Mouse (Mus musculus): ENCODE results near the gene Serpina3f. TPM values are rescaled to one million over a fixed set of nuclear protein-coding genes. Genes with fewer than 3 reads are reported as not detected.

Gene Serpina3f
- total RNA-seq, 2 experiments from 2014 or later: not detected

GRCm38 (mm10) chr12:104245595-104245994, 31.3 kb downstream of the Serpina3f start:
- DNase-seq (ENCODE audit: low spot score in 2 of 2): peak; percentile 14 to 46
- intact Hi-C loops (cut with DNase I): no loop called here

DNA sequence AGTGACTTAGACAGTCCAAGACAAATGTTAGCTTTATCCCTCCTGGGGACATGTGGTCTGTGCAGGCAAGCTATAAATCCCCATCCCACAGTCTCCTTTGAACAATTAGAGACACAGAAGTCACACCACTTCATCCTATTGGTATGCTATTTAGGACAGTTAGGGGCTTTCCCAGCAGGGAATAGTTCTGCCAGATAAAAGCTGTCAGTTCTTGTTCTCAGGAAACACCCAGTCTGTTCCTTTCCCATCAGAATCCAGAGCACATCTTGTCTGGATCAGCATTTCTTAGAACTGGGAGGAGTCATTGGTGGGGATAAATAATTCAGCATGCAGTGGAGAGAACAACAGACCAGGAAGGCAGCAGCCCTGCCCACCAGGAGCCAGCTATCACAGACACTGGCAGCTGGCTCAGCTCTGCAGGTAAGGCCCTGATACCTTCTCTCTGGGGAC, 33.2 kb downstream of the Serpina3f start:
- intact Hi-C loops (cut with DNase I): no loop called here
- no peak for DNase-seq (ENCODE audit: low spot score in 2 of 2)

- intact Hi-C loops (cut with DNase I): no loop called here
- peak in 1 of 2 experiments; percentile 26 for DNase-seq (ENCODE audit: low spot score in 2 of 2)
These were observed 33.9 kb downstream of the Serpina3f start for GRCm38 (mm10) chr12:104248231-104248630.

GRCm38 (mm10) chr12:104261041-104261440, 46.7 kb downstream of the Serpina3f start:
- no peak for DNase-seq (ENCODE audit: low spot score in 2 of 2)
- intact Hi-C loops (cut with DNase I): no loop called here

DNA sequence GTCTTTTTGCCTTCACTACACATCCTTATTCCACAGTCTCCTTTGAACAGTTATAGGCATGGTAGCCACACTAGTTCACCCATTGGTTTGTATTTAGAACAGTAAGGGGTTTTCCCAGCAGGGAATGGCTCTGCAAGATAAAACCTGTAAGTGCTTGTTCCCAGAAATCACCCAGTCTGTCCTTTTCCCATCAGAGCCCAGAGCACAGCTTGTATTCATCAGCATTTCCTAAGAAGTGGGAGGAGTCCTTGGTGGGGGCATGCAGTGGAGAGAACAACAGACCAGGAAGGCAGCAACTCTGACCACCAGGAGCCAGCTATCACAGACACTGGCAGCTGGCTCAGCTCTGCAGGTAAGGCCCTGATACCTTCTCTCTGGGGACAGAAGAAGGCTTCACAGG, 48.5 kb downstream of the Serpina3f start, which contains the start of gene Serpina3i:
Gene Serpina3i, plus strand, starts transcription at position 260 of the 400 bp plus-strand sequence.
- no peak for DNase-seq (ENCODE audit: low spot score in 2 of 2)
- intact Hi-C loops (cut with DNase I): no loop called here

DNA sequence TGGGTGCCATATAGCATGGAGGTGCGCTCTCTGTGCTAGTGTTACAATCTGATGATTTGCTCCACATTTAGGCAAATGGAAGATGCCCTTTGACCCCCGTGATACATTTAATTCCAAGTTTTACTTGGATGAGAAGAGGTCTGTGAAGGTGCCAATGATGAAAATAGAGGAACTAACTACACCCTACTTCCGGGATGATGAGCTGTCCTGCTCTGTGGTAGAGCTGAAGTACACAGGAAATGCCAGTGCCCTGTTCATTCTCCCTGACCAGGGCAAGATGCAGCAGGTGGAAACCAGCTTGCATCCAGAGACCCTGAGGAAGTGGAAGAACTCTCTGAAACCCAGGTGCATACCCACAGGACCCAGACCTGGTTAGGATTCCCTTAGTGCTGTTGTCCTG, 52.0 kb downstream of the Serpina3f start:
- intact Hi-C loops (cut with DNase I): no loop called here
- DNase-seq (ENCODE audit: low spot score in 2 of 2): no peak

Other genes with a start within 250 kb of the Serpina3f start
- not detected for gene Serpina11, start 224.6 kb upstream of the Serpina3f start, total RNA-seq (2021)
- gene Serpina9, start 200.8 kb upstream of the Serpina3f start, total RNA-seq (2021): 1 to 10 TPM in 1 of 2 experiments, under 1 TPM in 1; 0.60 to 8.6 TPM
- gene Serpina12, start 170.1 kb upstream of the Serpina3f start, total RNA-seq (2021): not detected
- not detected for gene Serpina5, start 113.4 kb upstream of the Serpina3f start, total RNA-seq (2021)
- not detected for gene Serpina3a, start 101.8 kb upstream of the Serpina3f start, total RNA-seq (2021)
- gene Serpina3b, start 86.5 kb upstream of the Serpina3f start, total RNA-seq (2021): not detected
- gene Serpina3c, start 60.7 kb upstream of the Serpina3f start, total RNA-seq (2021): under 1 TPM in 1 of 2 experiments, not detected in 1; 0.18 TPM
- not detected for gene Serpina3g, start 21.7 kb downstream of the Serpina3f start, total RNA-seq (2021)
- gene Serpina3i, start 48.6 kb downstream of the Serpina3f start, total RNA-seq (2021): not detected
- not detected for gene Serpina3j, start 100.0 kb downstream of the Serpina3f start, total RNA-seq (2021)
- not detected for gene Serpina3k, start 123.9 kb downstream of the Serpina3f start, total RNA-seq (2021)
- under 1 TPM in 1 of 2 experiments, not detected in 1; 0.25 TPM for gene Serpina3m, start 123.9 kb downstream of the Serpina3f start, total RNA-seq (2021)
- gene Serpina3n, start 192.2 kb downstream of the Serpina3f start, total RNA-seq (2021): 10 to 100 TPM in 1 of 2 experiments, 1 to 10 TPM in 1; 9.3 to 10.7 TPM